Mouse (Mus musculus) MEL (cell line): ENCODE results near the gene Coq3. TPM values are rescaled to one million over a fixed set of nuclear protein-coding genes. Genes with fewer than 3 reads are reported as not detected.

Experiments used
- DNase-seq: peaks from one replicate; pipeline ENCODE4 v3.0.0; 2011; ENCODE audit warnings: low read depth, low spot score
- H3K27ac ChIP-seq: 2 replicates; pipeline ENCODE4 v1.5.1; 2012; ENCODE audit warnings: low read depth, mild to moderate bottlenecking, control low read depth, low read length, moderate library complexity; ENCODE audit not compliant: control insufficient read depth
- H3K27me3 ChIP-seq, 2 experiments: fragments of 150-350 bp in 1 of 2; sonication (generic) in 1 of 2; 2 replicates each; pipeline ENCODE4 v1.6.1; 2012; ENCODE audit warnings: low read length in 2 of 2, mild to moderate bottlenecking in 2 of 2, improper control_type of control experiment in 1 of 2, moderate library complexity in 1 of 2; ENCODE audit not compliant: insufficient read depth in 2 of 2, control insufficient read depth in 1 of 2
- H3K36me3 ChIP-seq, 2 experiments: 2 replicates each; pipeline ENCODE4 v1.6.1; 2012 to 2014; ENCODE audit warnings: low read length in 2 of 2, improper control_type of control experiment in 1 of 2, inconsistent platforms in 1 of 2, mild to moderate bottlenecking in 1 of 2; ENCODE audit not compliant: insufficient read depth in 2 of 2, control insufficient read depth in 1 of 2
- H3K4me1 ChIP-seq, 2 experiments: fragments of 150-350 bp in 1 of 2; sonication (generic) in 1 of 2; 2 replicates each; pipeline ENCODE4 v1.6.1; 2012; ENCODE audit warnings: low read length in 2 of 2, improper control_type of control experiment in 1 of 2, mild to moderate bottlenecking in 1 of 2; ENCODE audit not compliant: insufficient read depth in 2 of 2, control insufficient read depth in 1 of 2
- H3K4me3 ChIP-seq, 2 experiments: fragments of 150-350 bp in 1 of 2; sonication (generic) in 1 of 2; 2 replicates each; pipeline ENCODE4 v1.5.1; 2012; ENCODE audit warnings: low read depth in 2 of 2, low read length in 2 of 2, mild to moderate bottlenecking in 2 of 2, moderate library complexity in 2 of 2, control low read depth in 1 of 2, improper control_type of control experiment in 1 of 2; ENCODE audit not compliant: control insufficient read depth in 1 of 2, insufficient read depth in 1 of 2
- H3K79me2 ChIP-seq: 2 replicates; pipeline ENCODE4 v1.6.1; 2012; ENCODE audit warnings: mild to moderate bottlenecking, low read length, moderate library complexity; ENCODE audit not compliant: control insufficient read depth, poor library complexity, insufficient read depth
- H3K9ac ChIP-seq: 2 replicates; pipeline ENCODE4 v1.6.1; 2012; ENCODE audit warnings: low read depth, mild to moderate bottlenecking, control low read depth, low read length, moderate library complexity; ENCODE audit not compliant: control insufficient read depth, poor library complexity, severe bottlenecking
- H3K9me3 ChIP-seq: fragments of 150-350 bp; sonication (generic); replicated peaks from 2 replicates; pipeline ENCODE4 v1.6.1; 2012; ENCODE audit warnings: mild to moderate bottlenecking, low read length, improper control_type of control experiment, moderate library complexity; ENCODE audit not compliant: insufficient read depth
- CHD2 ChIP-seq: IDR thresholded peaks from 2 replicates; pipeline ENCODE4 v1.6.1; 2011; ENCODE audit warnings: low read length, improper control_type of control experiment
- CTCF ChIP-seq, 3 experiments: IDR thresholded peaks in 2 of 3; conservative IDR thresholded peaks in 1 of 3; 2 replicates each; pipeline ENCODE4 v1.5.1; 2011 to 2012; ENCODE audit warnings: low read length in 3 of 3, low read depth in 2 of 3, mild to moderate bottlenecking in 2 of 3, improper control_type of control experiment in 1 of 3, inconsistent platforms in 1 of 3, mixed read lengths in 1 of 3, moderate library complexity in 1 of 3; ENCODE audit not compliant: control insufficient read depth in 1 of 3, insufficient read depth in 1 of 3, poor library complexity in 1 of 3, severe bottlenecking in 1 of 3
- EP300 ChIP-seq, 2 experiments: IDR thresholded peaks; 2 replicates each; pipeline ENCODE4 v1.6.1; 2011; ENCODE audit warnings: improper control_type of control experiment in 2 of 2, low read length in 2 of 2, low read depth in 1 of 2, mild to moderate bottlenecking in 1 of 2
- GABPA ChIP-seq: IDR thresholded peaks from 2 replicates; pipeline ENCODE4 v1.6.1; 2012; ENCODE audit warnings: low read depth, mild to moderate bottlenecking, inconsistent platforms, low read length, improper control_type of control experiment, moderate library complexity
- GATA1 ChIP-seq: IDR thresholded peaks from 2 replicates; pipeline ENCODE4 v1.6.1; 2011; ENCODE audit warnings: low read depth, low read length, improper control_type of control experiment
- HCFC1 ChIP-seq: IDR thresholded peaks from 2 replicates; pipeline ENCODE4 v1.6.1; 2012; ENCODE audit warnings: low read depth, mild to moderate bottlenecking, inconsistent platforms, low read length, improper control_type of control experiment, moderate library complexity
- MAX ChIP-seq: IDR thresholded peaks from 2 replicates; pipeline ENCODE4 v1.6.1; 2011; ENCODE audit warnings: low read length, improper control_type of control experiment
- MEF2A ChIP-seq: IDR thresholded peaks from 2 replicates; pipeline ENCODE4 v1.6.1; 2014; ENCODE audit warnings: low read depth, mild to moderate bottlenecking, inconsistent platforms, low read length, improper control_type of control experiment; ENCODE audit not compliant: poor library complexity, insufficient replicate concordance, severe bottlenecking; ENCODE audit errors: extremely low read depth
- MYC ChIP-seq: IDR thresholded peaks from 2 replicates; pipeline ENCODE4 v1.6.1; 2011; ENCODE audit warnings: low read depth, mild to moderate bottlenecking, low read length, improper control_type of control experiment, moderate library complexity
- POLR2AphosphoS5 ChIP-seq: IDR thresholded peaks from 2 replicates; pipeline ENCODE4 v1.6.1; 2012; ENCODE audit warnings: low read depth, borderline replicate concordance, mild to moderate bottlenecking, inconsistent platforms, low read length, moderate library complexity, mixed read lengths
- RCOR1 ChIP-seq: IDR thresholded peaks from 2 replicates; pipeline ENCODE4 v1.6.1; 2012; ENCODE audit warnings: low read depth, mild to moderate bottlenecking, inconsistent platforms, low read length, improper control_type of control experiment
- TAL1 ChIP-seq: IDR thresholded peaks from 2 replicates; pipeline ENCODE4 v1.6.1; 2012; ENCODE audit warnings: mild to moderate bottlenecking, inconsistent platforms, low read length, moderate library complexity, mixed read lengths
- TCF12 ChIP-seq: IDR thresholded peaks from 2 replicates; pipeline ENCODE4 v1.6.1; 2014; ENCODE audit warnings: low read depth, mild to moderate bottlenecking, inconsistent platforms, low read length, improper control_type of control experiment, moderate library complexity
- UBTF ChIP-seq: IDR thresholded peaks from 2 replicates; pipeline ENCODE4 v1.6.1; 2012; ENCODE audit warnings: low read depth, mild to moderate bottlenecking, inconsistent platforms, low read length, improper control_type of control experiment, moderate library complexity, borderline replicate concordance; ENCODE audit not compliant: insufficient read depth
- USF1 ChIP-seq: IDR thresholded peaks from 2 replicates; pipeline ENCODE4 v1.6.1; 2014; ENCODE audit warnings: low read depth, mild to moderate bottlenecking, inconsistent platforms, low read length, improper control_type of control experiment, moderate library complexity
- ZMIZ1 ChIP-seq: IDR thresholded peaks from 2 replicates; pipeline ENCODE4 v1.6.1; 2012; ENCODE audit warnings: low read depth, mild to moderate bottlenecking, inconsistent platforms, low read length, improper control_type of control experiment, moderate library complexity
- ZNF384 ChIP-seq: IDR thresholded peaks from 2 replicates; pipeline ENCODE4 v1.6.1; 2012; ENCODE audit warnings: low read depth, mild to moderate bottlenecking, inconsistent platforms, low read length, improper control_type of control experiment
- polyA plus RNA-seq, 2 experiments: library from polyadenylated mRNA; stranded (reverse) in 1 of 2; unstranded in 1 of 2; fragments of >175 nt in 1 of 2; fragments of >200 nt in 1 of 2; gene quantifications; 2 replicates each; pipeline versions ENCODE4 v1.2.1 to v1.2.4; 2012; ENCODE audit warnings: low replicate concordance in 2 of 2, low read depth in 1 of 2; ENCODE audit not compliant: insufficient read length in 2 of 2, insufficient read depth in 1 of 2, missing spikeins in 1 of 2
- total RNA-seq: library from RNA; depleted of rRNA; stranded (reverse); fragments of 300-350 nt; gene quantifications from 2 replicates; pipeline ENCODE4 v1.2.3, GENCODE M21; 2012

The Coq3 gene
- total and polyA plus RNA-seq, 3 experiments = 11.2 to 15.1 TPM; not detected in 1

DNA sequence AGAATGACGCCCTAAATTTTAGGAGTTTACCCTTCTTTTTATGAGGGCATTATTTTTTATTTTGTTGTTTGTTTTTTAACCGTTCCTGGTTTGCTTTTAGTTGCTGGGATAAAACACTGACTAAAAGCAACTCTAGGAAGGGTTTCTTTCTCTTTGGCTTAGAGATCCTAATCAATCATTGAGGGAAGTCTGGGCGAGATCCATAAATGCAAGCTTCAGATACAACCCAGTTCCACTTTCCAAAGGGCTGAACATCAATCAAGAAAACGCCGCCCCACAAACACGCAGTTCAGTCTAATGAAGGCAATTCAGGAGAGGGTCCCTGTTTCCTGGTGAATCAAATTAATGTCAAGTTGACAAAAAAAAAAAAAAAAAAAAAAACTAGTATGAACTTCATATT, 697 bp upstream of the Coq3 start:
- TF ChIP-seq ZMIZ1 (0 out of 2 replicates have a peak, but pooled peaks have one; percentile 34), EP300 (IDR thresholded peaks at IDR 0.05; ENCODE audit: low read depth in 1 of 2, low read length in 2 of 2) (peak in 1 of 2 experiments; percentile 22; a peak in 1 of 4 replicates), GATA1 (peak; percentile 38; the same call in 1 of the 2 replicates), TCF12 (no peak), ZNF384 (0 out of 2 replicates have a peak, but pooled peaks have one; percentile 73)

GRCm38 (mm10) chr4:21882806-21883205, 3.3 kb downstream of the Coq3 start:
- Histone ChIP-seq H3K9ac (no peak overlapping the region), H3K79me2 (peaks cover 1% of the 10 kb centered on the region; the same call in 1 of the 2 replicates), H3K27ac (no peak overlapping the region), H3K4me1 (no peaks in the 10 kb centered on the region), H3K36me3 (peaks cover 0 to 4% of the 10 kb centered on the region in 2 experiments; a peak in 2 of 4 replicates), H3K9me3 (no peaks in the 10 kb centered on the region), H3K27me3 (no peaks in the 10 kb centered on the region), H3K4me3 (no peak overlapping the region)
- TF ChIP-seq MYC (no peak), POLR2AphosphoS5 (no peak), EP300 (IDR thresholded peaks at IDR 0.05; ENCODE audit: low read depth in 1 of 2, low read length in 2 of 2) (no peak), GATA1 (no peak), UBTF (no peak), CTCF (IDR thresholded peaks at IDR 0.05 in 2 of 3, conservative IDR thresholded peaks at IDR 0.05 in 1 of 3; ENCODE audit: control insufficient read depth in 1 of 3, insufficient read depth in 1 of 3, low read depth in 2 of 3, low read length in 3 of 3, poor library complexity in 1 of 3, severe bottlenecking in 1 of 3) (no peak), MEF2A (no peak), ZNF384 (no peak), TAL1 (no peak), HCFC1 (no peak), GABPA (no peak), USF1 (no peak), MAX (no peak), CHD2 (no peak), RCOR1 (no peak)
- no peak for DNase-seq

More for the DNA sequence above, 697 bp upstream of the Coq3 start:
- Histone ChIP-seq H3K79me2 (peaks cover 1% of the 10 kb centered on the region; the same call in 1 of the 2 replicates), H3K9ac (peak overlapping the region; percentile 91), H3K36me3 (peaks cover 8 to 9% of the 10 kb centered on the region in 2 experiments), H3K9me3 (no peaks in the 10 kb centered on the region), H3K27ac (no peak overlapping the region), H3K4me1 (no peaks in the 10 kb centered on the region), H3K27me3 (no peaks in the 10 kb centered on the region), H3K4me3 (peak overlapping the region; percentile 68 to 88)
- peak; percentile 51 for DNase-seq
